Mouse (Mus musculus): ENCODE measurements around the gene Rad51b. TPM values are rescaled to one million over a fixed set of nuclear protein-coding genes. Genes with fewer than 3 reads are reported as not detected.

The Rad51b gene
- total and polyA plus RNA-seq, 3 experiments, result 6.5 to 8.6 (median 8.5) TPM

- peaks cover 20% of the 10 kb centered on the region for H3K9me3 ChIP-seq (replicated peaks; ENCODE audit: low read length)
- no peak overlapping the region for H3K4me2 ChIP-seq (ENCODE audit: insufficient read depth, low read depth, poor library complexity, severe bottlenecking)
Observed at GRCm38 (mm10) chr12:79784159-79784558, 487.1 kb downstream of the Rad51b start.

GRCm38 (mm10) chr12:79785691-79786090 lies 488.6 kb downstream of the Rad51b start:
- H3K9ac ChIP-seq (ENCODE audit: insufficient read depth, low read depth), result no peak overlapping the region
- no peaks in the 10 kb centered on the region for H3K36me3 ChIP-seq (replicated peaks in 1 of 2; ENCODE audit: control insufficient read depth in 1 of 2, insufficient read depth in 1 of 2, low read length in 1 of 2)
- in situ Hi-C loops (cut with MboI; ENCODE audit: low pct_ligation_motif_present, low pct_unique_long_range_greater_than_20kb, low sequenced_read_pairs) (no loop called here), dilution Hi-C loops (cut with MboI; ENCODE audit: extremely low pct_ligation_motif_present, extremely low pct_unique_long_range_greater_than_20kb, low sequenced_read_pairs) (no loop called here)
- peaks cover 16% of the 10 kb centered on the region for H3K9me3 ChIP-seq (replicated peaks; ENCODE audit: low read length)
- no peaks in the 10 kb centered on the region for H3K4me1 ChIP-seq (ENCODE audit: control insufficient read depth in 1 of 2, insufficient read depth in 2 of 2)
- no peak overlapping the region for H3K27ac ChIP-seq (ENCODE audit: insufficient read depth, low read depth)
- no peak for DNase-seq (ENCODE audit: extremely low read depth)
- no peak overlapping the region for H3K4me2 ChIP-seq (ENCODE audit: insufficient read depth, low read depth, poor library complexity, severe bottlenecking)
- H3K4me3 ChIP-seq (replicated peaks in 1 of 3; ENCODE audit: low read depth in 2 of 3, low read length in 2 of 3, poor library complexity in 1 of 3), result no peak overlapping the region
- H3K79me2 ChIP-seq (replicated peaks; ENCODE audit: control insufficient read depth, extremely low read depth, insufficient read depth, poor library complexity, severe bottlenecking), result no peaks in the 10 kb centered on the region
- no peaks in the 10 kb centered on the region for H3K27me3 ChIP-seq (replicated peaks)
- TF ChIP-seq TCF12 (IDR thresholded peaks at IDR 0.05; ENCODE audit: low read depth, low read length) (no peak), ZC3H11A (IDR thresholded peaks at IDR 0.05; ENCODE audit: low read depth, low read length) (no peak), PAX5 (IDR thresholded peaks at IDR 0.05; ENCODE audit: low read length) (no peak), RCOR1 (conservative IDR thresholded peaks at IDR 0.05; ENCODE audit: low read depth, low read length) (no peak), IRF4 (IDR thresholded peaks at IDR 0.05; ENCODE audit: low read depth, low read length) (no peak), UBTF (IDR thresholded peaks at IDR 0.05; ENCODE audit: low read depth, low read length) (no peak), EP300 (IDR thresholded peaks at IDR 0.05; ENCODE audit: low read length) (no peak), ETS1 (conservative IDR thresholded peaks at IDR 0.05; ENCODE audit: low read depth, low read length) (no peak), CHD1 (IDR thresholded peaks at IDR 0.05; ENCODE audit: low read depth, low read length) (no peak), USF1 (IDR thresholded peaks at IDR 0.05; ENCODE audit: low read depth, low read length) (no peak), RAD21 (IDR thresholded peaks at IDR 0.05; ENCODE audit: low read depth, low read length) (no peak)

More at GRCm38 (mm10) chr12:79784159-79784558, 487.1 kb downstream of the Rad51b start:
- no peak for TF ChIP-seq ETS1 (conservative IDR thresholded peaks at IDR 0.05; ENCODE audit: low read depth, low read length)
- no peak for TF ChIP-seq EP300 (IDR thresholded peaks at IDR 0.05; ENCODE audit: low read length)
- Histone ChIP-seq H3K9ac (ENCODE audit: insufficient read depth, low read depth) (no peak overlapping the region), H3K27ac (ENCODE audit: insufficient read depth, low read depth) (no peak overlapping the region), H3K36me3 (replicated peaks in 1 of 2; ENCODE audit: control insufficient read depth in 1 of 2, insufficient read depth in 1 of 2, low read length in 1 of 2) (no peaks in the 10 kb centered on the region), H3K4me3 (replicated peaks in 1 of 3; ENCODE audit: low read depth in 2 of 3, low read length in 2 of 3, poor library complexity in 1 of 3) (no peak overlapping the region), H3K79me2 (replicated peaks; ENCODE audit: control insufficient read depth, extremely low read depth, insufficient read depth, poor library complexity, severe bottlenecking) (no peaks in the 10 kb centered on the region), H3K4me1 (ENCODE audit: control insufficient read depth in 1 of 2, insufficient read depth in 2 of 2) (no peaks in the 10 kb centered on the region), H3K27me3 (replicated peaks) (no peaks in the 10 kb centered on the region)
- in situ Hi-C loops (cut with MboI; ENCODE audit: low pct_ligation_motif_present, low pct_unique_long_range_greater_than_20kb, low sequenced_read_pairs), result no loop called here
- dilution Hi-C loops (cut with MboI; ENCODE audit: extremely low pct_ligation_motif_present, extremely low pct_unique_long_range_greater_than_20kb, low sequenced_read_pairs), result no loop called here
- no peak for DNase-seq (ENCODE audit: extremely low read depth)

GRCm38 (mm10) chr12:79787538-79787937 lies 490.5 kb downstream of the Rad51b start:
- Histone ChIP-seq H3K4me1 (ENCODE audit: control insufficient read depth in 1 of 2, insufficient read depth in 2 of 2) (peaks cover 0 to 3% of the 10 kb centered on the region in 2 experiments; a peak in 2 of 4 replicates), H3K9me3 (replicated peaks; ENCODE audit: low read length) (peaks cover 4% of the 10 kb centered on the region), H3K4me2 (ENCODE audit: insufficient read depth, low read depth, poor library complexity, severe bottlenecking) (no peak overlapping the region), H3K27ac (ENCODE audit: insufficient read depth, low read depth) (no peak overlapping the region), H3K4me3 (replicated peaks in 1 of 3; ENCODE audit: low read depth in 2 of 3, low read length in 2 of 3, poor library complexity in 1 of 3) (no peak overlapping the region), H3K36me3 (replicated peaks in 1 of 2; ENCODE audit: control insufficient read depth in 1 of 2, insufficient read depth in 1 of 2, low read length in 1 of 2) (no peaks in the 10 kb centered on the region), H3K9ac (ENCODE audit: insufficient read depth, low read depth) (no peak overlapping the region), H3K79me2 (replicated peaks; ENCODE audit: control insufficient read depth, extremely low read depth, insufficient read depth, poor library complexity, severe bottlenecking) (no peaks in the 10 kb centered on the region), H3K27me3 (replicated peaks) (no peaks in the 10 kb centered on the region)
- in situ Hi-C loops (cut with MboI; ENCODE audit: low pct_ligation_motif_present, low pct_unique_long_range_greater_than_20kb, low sequenced_read_pairs) (no loop called here), dilution Hi-C loops (cut with MboI; ENCODE audit: extremely low pct_ligation_motif_present, extremely low pct_unique_long_range_greater_than_20kb, low sequenced_read_pairs) (no loop called here)
- no peak for DNase-seq (ENCODE audit: extremely low read depth)
- TF ChIP-seq ELF1 (IDR thresholded peaks at IDR 0.05; ENCODE audit: low read depth, low read length), result no peak
- no peak for TF ChIP-seq ETS1 (conservative IDR thresholded peaks at IDR 0.05; ENCODE audit: low read depth, low read length)
- no peak for TF ChIP-seq MEF2A (IDR thresholded peaks at IDR 0.05; ENCODE audit: borderline replicate concordance, low read depth, low read length)
- no peak for TF ChIP-seq MYC (IDR thresholded peaks at IDR 0.05; ENCODE audit: low read depth, low read length)
- no peak for TF ChIP-seq E2F4 (IDR thresholded peaks at IDR 0.05; ENCODE audit: insufficient replicate concordance, low read depth, low read length)
- no peak for TF ChIP-seq ZMIZ1 (IDR thresholded peaks at IDR 0.05; ENCODE audit: low read depth, low read length)
- no peak for TF ChIP-seq ZNF384 (IDR thresholded peaks at IDR 0.05; ENCODE audit: low read depth, low read length)
- TF ChIP-seq BHLHE40 (IDR thresholded peaks at IDR 0.05; ENCODE audit: low read depth, low read length), result no peak
- no peak for TF ChIP-seq TBP (conservative IDR thresholded peaks at IDR 0.05; ENCODE audit: low read depth, low read length)
- no peak for TF ChIP-seq CTCF (conservative IDR thresholded peaks at IDR 0.05 in 1 of 2, IDR thresholded peaks at IDR 0.05 in 1 of 2; ENCODE audit: low read depth in 2 of 2, low read length in 2 of 2)
- TF ChIP-seq USF2 (conservative IDR thresholded peaks at IDR 0.05; ENCODE audit: low read depth, low read length), result no peak
- TF ChIP-seq POLR2AphosphoS2 (IDR thresholded peaks at IDR 0.05; ENCODE audit: low read depth, low read length), result no peak
- no peak for TF ChIP-seq TCF12 (IDR thresholded peaks at IDR 0.05; ENCODE audit: low read depth, low read length)
- no peak for TF ChIP-seq JUN (IDR thresholded peaks at IDR 0.05; ENCODE audit: insufficient read depth, low read depth, low read length)
- no peak for TF ChIP-seq POLR2A (IDR thresholded peaks at IDR 0.05; ENCODE audit: low read depth, low read length)
- no peak for TF ChIP-seq MAFK (IDR thresholded peaks at IDR 0.05; ENCODE audit: insufficient replicate concordance, low read length)
- no peak for TF ChIP-seq RCOR1 (conservative IDR thresholded peaks at IDR 0.05; ENCODE audit: low read depth, low read length)
- TF ChIP-seq KAT2A (IDR thresholded peaks at IDR 0.05; ENCODE audit: insufficient replicate concordance, low read length), result no peak
- TF ChIP-seq JUND (conservative IDR thresholded peaks at IDR 0.05; ENCODE audit: low read depth, low read length), result no peak
